Mouse (Mus musculus) heart, adult 2 months (tissue): Measurements from ENCODE around the gene Atp13a4.

Source experiments
- CTCF ChIP-seq: fragments of 200-600 bp; IDR thresholded peaks from 2 replicates; pipeline ENCODE4 v1.8.1; 2022; ENCODE audit warnings: antibody characterized with exemption, mild to moderate bottlenecking, moderate library complexity
- POLR2A ChIP-seq: fragments of 200-500 bp; IDR thresholded peaks from 2 replicates; pipeline ENCODE4 v1.6.1; 2011; ENCODE audit warnings: mild to moderate bottlenecking, low read depth, low read length, control low read depth; ENCODE audit not compliant: insufficient read depth

- TF ChIP-seq CTCF (no peak), POLR2A (no peak)
Measured at GRCm38 (mm10) chr16:29374636-29375035, 170.0 kb downstream of the Atp13a4 start.
